Mouse (Mus musculus) cerebellum, adult 9-10 months (tissue): Measurements from ENCODE around the gene Prb1.
"Not testable (repeated sequence)": the region's sequence is repeated elsewhere in the genome, so short reads cannot be mapped to it uniquely, and the experiment has no call there.

ENCODE experiments used
- DNase-seq: peaks from one replicate; pipeline ENCODE4 v3.0.0; 2022

Prb1 gene

DNA sequence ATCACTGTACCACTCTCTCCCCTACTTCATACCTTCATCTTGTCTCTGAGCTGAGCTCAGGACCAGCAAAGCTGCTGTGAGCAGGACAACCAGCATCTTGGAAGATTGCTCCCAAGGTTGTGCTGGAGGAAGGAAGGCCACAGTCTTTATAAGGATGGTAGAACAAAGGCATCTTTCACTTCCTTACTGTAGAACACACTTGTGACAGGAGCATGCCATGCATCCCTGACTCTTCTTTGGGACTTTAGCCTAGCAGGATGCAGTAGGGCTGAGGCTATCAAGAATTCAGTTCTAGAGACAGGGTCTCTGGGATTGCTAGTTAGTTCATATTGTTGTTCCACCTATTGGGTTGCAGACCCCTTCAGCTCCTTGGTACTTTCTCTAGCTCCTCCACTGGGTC is at the start of gene Prb1:
Gene Prb1 (minus strand): TSS at position 101 of the 400 bp plus-strand sequence.
- not testable (repeated sequence) for DNase-seq
